Mouse (Mus musculus) liver, adult 2 months (tissue): Measurements from ENCODE around the gene Prpf39. TPM values are rescaled to one million over a fixed set of nuclear protein-coding genes. Genes with fewer than 3 reads are reported as not detected.

Experiments used
- DNase-seq: peaks from one replicate; pipeline ENCODE4 v3.0.0-alpha.2; 2011; ENCODE audit warnings: low read depth, low spot score; ENCODE audit errors: extremely low read depth
- H3K27ac ChIP-seq: fragments of 200-500 bp; replicated peaks from 2 replicates; pipeline ENCODE4 v1.5.1; 2012; ENCODE audit warnings: low read depth, mild to moderate bottlenecking, control low read depth, inconsistent platforms, low read length; ENCODE audit not compliant: insufficient read depth
- H3K27me3 ChIP-seq: fragments of 200-500 bp; 2 replicates; pipeline ENCODE4 v1.6.1; 2012; ENCODE audit warnings: mild to moderate bottlenecking, moderate library complexity, low read length, inconsistent platforms; ENCODE audit not compliant: control insufficient read depth, insufficient read depth
- H3K36me3 ChIP-seq: fragments of 200-500 bp; 2 replicates; pipeline ENCODE4 v1.6.1; 2012; ENCODE audit warnings: low read length, inconsistent platforms; ENCODE audit not compliant: control insufficient read depth, insufficient read depth
- H3K4me1 ChIP-seq: fragments of 200-500 bp; 2 replicates; pipeline ENCODE4 v1.6.1; 2011; ENCODE audit warnings: low read length; ENCODE audit not compliant: control insufficient read depth, insufficient read depth
- H3K4me3 ChIP-seq: fragments of 200-500 bp; 2 replicates; pipeline ENCODE4 v1.5.1; 2011; ENCODE audit warnings: low read depth, mild to moderate bottlenecking, control low read depth, low read length, moderate library complexity; ENCODE audit not compliant: insufficient read depth
- H3K79me2 ChIP-seq: fragments of 200-500 bp; 2 replicates; pipeline ENCODE4 v1.6.1; 2012; ENCODE audit warnings: inconsistent platforms, mild to moderate bottlenecking, low read length, moderate library complexity; ENCODE audit not compliant: control insufficient read depth, insufficient read depth
- H3K9ac ChIP-seq: fragments of 200-500 bp; 2 replicates; pipeline ENCODE4 v1.6.1; 2012; ENCODE audit warnings: low read depth, mild to moderate bottlenecking, control low read depth, inconsistent platforms, low read length
- CTCF ChIP-seq: fragments of 200-500 bp; IDR thresholded peaks from 2 replicates; pipeline ENCODE4 v1.5.1; 2011; ENCODE audit warnings: low read depth, low read length, control low read depth
- POLR2A ChIP-seq: fragments of 200-500 bp; IDR thresholded peaks from 2 replicates; pipeline ENCODE4 v1.6.1; 2011; ENCODE audit warnings: low read length, control low read depth; ENCODE audit not compliant: insufficient read depth; ENCODE audit errors: extremely low read depth
- WGBS: fragments of 180-500 bp; shearing (Covaris S2); methylation state at CpG from one replicate; pipeline ENCODE4 v1.1.7; 2018; 5-methylcytosine and 5-hydroxymethylcytosine counted together
- polyA plus RNA-seq: library from polyadenylated mRNA; depleted of rRNA; stranded (reverse); fragments of >200 nt; gene quantifications from 2 replicates; pipeline ENCODE4 v1.2.3, GENCODE M21; 2012; rRNA removed
- total RNA-seq: library from RNA; depleted of rRNA; stranded (reverse); fragments of >200 nt; gene quantifications from 2 replicates; pipeline ENCODE4 v1.2.3, GENCODE M21; 2014; rRNA removed

Prpf39 gene
- total and polyA plus RNA-seq, 2 experiments, result 3.8 to 26.5 TPM

DNA sequence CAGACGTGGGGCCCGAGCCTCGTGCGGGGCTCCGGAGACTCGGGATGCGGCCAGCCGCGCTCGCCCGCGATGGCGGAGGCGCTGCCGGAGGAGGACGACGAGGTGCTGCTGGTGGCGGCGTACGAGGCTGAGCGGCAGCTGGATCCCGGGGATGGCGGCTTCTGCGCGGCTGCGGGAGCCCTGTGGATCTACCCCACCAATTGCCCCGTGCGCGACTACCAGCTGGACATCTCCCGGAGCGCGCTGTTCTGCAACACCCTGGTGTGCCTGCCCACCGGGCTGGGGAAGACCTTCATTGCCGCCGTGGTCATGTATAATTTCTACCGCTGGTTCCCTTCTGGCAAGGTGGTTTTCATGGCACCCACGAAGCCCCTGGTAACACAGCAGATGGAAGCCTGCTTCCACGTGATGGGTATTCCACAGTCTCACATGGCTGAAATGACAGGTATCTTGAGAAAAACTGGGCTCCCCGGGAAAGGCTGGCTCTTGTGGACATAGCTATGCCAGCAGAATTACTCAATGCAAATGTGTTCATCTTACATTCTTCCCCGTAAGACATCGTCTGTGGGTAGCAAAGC is 39.7 kb downstream of the Prpf39 start:
- no peaks in the 10 kb centered on the region for H3K27me3 ChIP-seq
- H3K27ac ChIP-seq, result no peak overlapping the region
- H3K9ac ChIP-seq, result peak overlapping the region; percentile 80
- DNase-seq, result no peak
- no peaks in the 10 kb centered on the region for H3K36me3 ChIP-seq
- H3K79me2 ChIP-seq, result no peaks in the 10 kb centered on the region; the same call in 1 of the 2 replicates
- peaks cover 5% of the 10 kb centered on the region; the same call in 1 of the 2 replicates for H3K4me1 ChIP-seq
- under 1% methylated on average over 41 of the region's 41 CpGs for WGBS
- H3K4me3 ChIP-seq, result peak overlapping the region; percentile 84
- TF ChIP-seq POLR2A (no peak), CTCF (no peak)

DNA sequence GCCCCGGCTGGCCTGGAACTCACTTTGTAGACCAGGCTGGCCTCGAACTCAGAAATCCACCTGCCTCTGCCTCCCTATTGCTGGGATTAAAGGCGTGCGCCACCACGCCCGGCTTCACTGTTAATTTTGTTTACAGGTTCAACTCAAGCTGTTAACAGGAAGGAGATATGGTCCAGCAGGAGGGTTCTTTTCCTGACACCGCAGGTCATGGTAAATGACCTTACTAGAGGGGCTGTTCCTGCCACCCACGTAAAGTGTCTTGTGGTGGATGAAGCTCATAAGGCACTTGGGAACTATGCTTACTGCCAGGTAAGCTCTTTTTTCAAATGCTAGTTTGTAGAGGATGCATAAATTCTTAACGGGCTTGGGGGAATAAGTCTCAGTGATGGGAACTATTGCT is 40.8 kb downstream of the Prpf39 start:
- 85% methylated on average over 9 of the region's 9 CpGs for WGBS
- H3K4me1 ChIP-seq, result peaks cover 5% of the 10 kb centered on the region; the same call in 1 of the 2 replicates

DNA sequence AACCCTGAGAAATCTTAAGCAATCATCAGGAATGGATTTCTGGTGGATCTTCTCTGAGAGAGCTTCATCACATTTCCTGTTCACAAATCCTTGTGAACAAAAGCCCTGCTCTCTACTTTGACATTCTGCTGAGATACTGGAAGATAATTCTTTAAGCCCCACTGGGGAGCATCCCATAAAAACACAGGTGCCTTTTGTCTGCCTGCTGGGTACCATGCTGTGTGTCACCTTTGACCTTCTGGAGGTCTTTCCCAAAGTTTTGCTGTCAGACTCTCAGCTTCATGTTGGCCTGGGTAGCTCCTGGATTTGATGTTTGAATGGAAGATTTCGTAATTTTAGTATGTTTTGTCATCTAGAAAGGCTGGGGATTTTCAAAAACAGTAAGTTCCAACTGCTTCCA is 72.6 kb downstream of the Prpf39 start:
- Histone ChIP-seq H3K36me3 (peaks cover 18% of the 10 kb centered on the region), H3K27ac (no peak overlapping the region), H3K4me1 (no peaks in the 10 kb centered on the region), H3K9ac (no peak overlapping the region), H3K79me2 (no peaks in the 10 kb centered on the region), H3K4me3 (no peak overlapping the region), H3K27me3 (no peaks in the 10 kb centered on the region)
- 85% methylated on average over 1 of the region's 1 CpGs for WGBS
- DNase-seq, result no peak
- TF ChIP-seq POLR2A, result no peak
- TF ChIP-seq CTCF, result no peak

More for the DNA sequence above, 40.8 kb downstream of the Prpf39 start:
- H3K27me3 ChIP-seq, result no peaks in the 10 kb centered on the region
- H3K4me3 ChIP-seq, result no peak overlapping the region
- no peak for DNase-seq
- TF ChIP-seq CTCF (no peak), POLR2A (no peak)
- H3K36me3 ChIP-seq, result no peaks in the 10 kb centered on the region
- H3K9ac ChIP-seq, result no peak overlapping the region
- H3K27ac ChIP-seq, result no peak overlapping the region
- no peaks in the 10 kb centered on the region; the same call in 1 of the 2 replicates for H3K79me2 ChIP-seq

DNA sequence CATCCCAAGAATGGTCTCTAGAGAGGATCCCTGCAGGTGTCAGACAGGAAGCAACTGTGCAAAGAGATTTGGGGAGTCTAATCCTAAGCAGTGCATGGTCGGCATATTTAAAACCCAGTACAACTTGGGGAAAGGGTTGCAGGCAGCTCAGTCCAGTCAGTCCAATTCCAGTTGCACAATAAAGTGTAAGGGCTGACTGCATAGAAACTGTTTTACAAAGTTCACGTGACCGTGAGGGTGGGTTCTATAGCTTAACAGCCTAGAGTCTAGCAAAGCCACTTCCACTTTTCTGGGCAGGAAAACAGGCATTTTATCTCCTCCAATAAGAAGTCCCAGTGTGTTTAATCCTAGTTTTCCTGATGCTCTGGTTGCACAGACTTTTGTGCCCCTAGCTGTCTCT is 75.4 kb downstream of the Prpf39 start:
- Histone ChIP-seq H3K27me3 (no peaks in the 10 kb centered on the region), H3K79me2 (no peaks in the 10 kb centered on the region), H3K4me3 (no peak overlapping the region), H3K27ac (no peak overlapping the region), H3K9ac (no peak overlapping the region), H3K36me3 (peaks cover 6% of the 10 kb centered on the region; the same call in 1 of the 2 replicates), H3K4me1 (no peaks in the 10 kb centered on the region)
- DNase-seq, result no peak
- WGBS, result 88% methylated on average over 3 of the region's 3 CpGs
- TF ChIP-seq POLR2A (no peak), CTCF (no peak)

DNA sequence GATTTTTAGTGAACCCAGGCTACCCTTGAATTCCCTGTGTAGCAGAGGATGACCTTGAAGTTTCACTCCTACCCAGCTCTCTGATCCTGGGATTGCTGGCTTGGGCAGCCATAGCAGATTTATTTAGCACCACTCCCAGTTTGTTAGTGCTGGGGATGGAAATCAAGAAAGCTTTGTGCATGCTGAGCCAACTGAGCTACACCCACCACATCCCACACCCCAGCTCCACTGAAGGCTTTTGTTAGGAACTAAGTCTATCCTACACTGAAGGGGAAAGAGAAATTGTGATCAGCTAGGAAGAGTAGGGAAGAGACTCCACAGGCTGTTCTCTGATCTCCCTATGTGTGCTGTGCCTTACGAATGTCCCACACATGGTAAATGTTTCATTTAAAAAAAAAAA is 76.7 kb downstream of the Prpf39 start:
- no peak for DNase-seq
- Histone ChIP-seq H3K9ac (no peak overlapping the region), H3K79me2 (no peaks in the 10 kb centered on the region), H3K27me3 (no peaks in the 10 kb centered on the region), H3K27ac (no peak overlapping the region), H3K4me3 (no peak overlapping the region), H3K4me1 (no peaks in the 10 kb centered on the region), H3K36me3 (peaks cover 6% of the 10 kb centered on the region; the same call in 1 of the 2 replicates)
- WGBS, result 98% methylated on average over 1 of the region's 1 CpGs
- TF ChIP-seq POLR2A, result no peak
- TF ChIP-seq CTCF, result no peak

Other genes starting within 250 kb of the Prpf39 start
- gene Gm527, start 118.4 kb upstream of the Prpf39 start, total RNA-seq, result 1.3 and 1.7 TPM in 2 replicates
- gene Gm527, start 118.4 kb upstream of the Prpf39 start, polyA plus RNA-seq, result 0.27 and 0.34 TPM in 2 replicates
- 5.8 and 6.2 TPM in 2 replicates for gene Klhl28, start 70.8 kb upstream of the Prpf39 start, total RNA-seq
- gene Klhl28, start 70.8 kb upstream of the Prpf39 start, polyA plus RNA-seq, result 0.81 and 1.6 TPM in 2 replicates
- 14.4 and 14.6 TPM in 2 replicates for gene Togaram1, start 70.5 kb upstream of the Prpf39 start, total RNA-seq
- gene Togaram1, start 70.5 kb upstream of the Prpf39 start, polyA plus RNA-seq, result 2.0 and 2.2 TPM in 2 replicates
- 30.6 and 41.1 TPM in 2 replicates for gene Fkbp3, start 37.7 kb downstream of the Prpf39 start, total RNA-seq
- 20.6 and 25.2 TPM in 2 replicates for gene Fkbp3, start 37.7 kb downstream of the Prpf39 start, polyA plus RNA-seq
- gene Fancm, start 39.3 kb downstream of the Prpf39 start, total RNA-seq, result 3.4 and 3.8 TPM in 2 replicates
- gene Fancm, start 39.3 kb downstream of the Prpf39 start, polyA plus RNA-seq, result 0.65 and 0.70 TPM in 2 replicates
- gene Mis18bp1, start 136.3 kb downstream of the Prpf39 start, total RNA-seq, result 0.47 and 0.74 TPM in 2 replicates
- 0.04 TPM in 1 of 2 replicates, not detected in the other for gene Mis18bp1, start 136.3 kb downstream of the Prpf39 start, polyA plus RNA-seq
- gene Wdr20rt, start 189.2 kb downstream of the Prpf39 start, total RNA-seq, result not detected in 2 replicates
- gene Wdr20rt, start 189.2 kb downstream of the Prpf39 start, polyA plus RNA-seq, result not detected in 2 replicates